Mouse (Mus musculus) mesoderm, embryonic 11.5 days (tissue): ENCODE measurements around the gene Gm7168.
"Not testable (repeated sequence)": the region's sequence is repeated elsewhere in the genome, so short reads cannot be mapped to it uniquely, and the experiment has no call there.

Experiments used
- DNase-seq: peaks from one replicate; pipeline ENCODE4 v3.0.0-alpha.2; 2012; ENCODE audit warnings: low read depth, low spot score

The Gm7168 gene

DNA sequence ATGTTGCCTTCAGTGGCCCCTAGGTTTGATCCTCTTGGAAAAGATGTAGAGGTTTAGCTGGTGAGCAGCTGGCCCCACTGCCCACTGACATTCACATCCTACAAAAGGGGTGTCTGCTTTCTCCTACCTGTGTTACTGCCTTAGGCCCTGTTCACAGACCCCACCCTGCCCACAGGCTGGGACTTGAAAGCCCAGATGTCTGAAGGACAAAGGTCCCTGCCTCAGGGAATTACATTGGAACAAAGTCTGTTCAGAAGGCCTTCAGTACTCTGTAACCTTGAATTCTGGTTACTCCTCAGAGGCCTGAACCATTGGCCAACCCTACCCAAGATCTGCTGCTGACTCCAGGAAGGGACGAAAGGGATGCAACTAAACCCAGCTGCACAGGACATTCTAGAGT lies 39.5 kb downstream of the Gm7168 start:
- no peak for DNase-seq

DNA sequence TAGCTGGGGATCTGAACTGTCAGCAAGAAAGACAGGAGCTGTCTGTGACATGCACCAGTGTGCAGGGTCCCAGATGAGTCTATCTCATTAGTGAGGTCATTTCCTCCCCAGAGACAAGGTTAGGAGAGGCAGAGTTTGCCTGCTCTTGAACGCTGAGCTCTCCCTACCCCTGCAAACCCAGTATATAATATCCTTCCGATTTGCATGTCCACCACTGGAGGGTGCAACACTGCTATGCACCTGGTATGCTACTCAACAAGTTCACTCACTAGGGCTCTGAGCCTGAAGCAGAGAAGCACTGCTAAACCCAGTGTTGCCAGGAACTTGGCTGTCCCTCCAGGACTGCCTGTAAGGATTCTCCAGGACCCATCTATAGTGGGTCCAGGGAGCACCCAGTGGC lies 45.3 kb downstream of the Gm7168 start:
- DNase-seq, result not testable (repeated sequence)
